Mouse (Mus musculus): ENCODE measurements around the gene Sypl2. TPM values are rescaled to one million over a fixed set of nuclear protein-coding genes. Genes with fewer than 3 reads are reported as not detected.

The Sypl2 gene
- total and polyA plus RNA-seq, 3 experiments: not detected

DNA sequence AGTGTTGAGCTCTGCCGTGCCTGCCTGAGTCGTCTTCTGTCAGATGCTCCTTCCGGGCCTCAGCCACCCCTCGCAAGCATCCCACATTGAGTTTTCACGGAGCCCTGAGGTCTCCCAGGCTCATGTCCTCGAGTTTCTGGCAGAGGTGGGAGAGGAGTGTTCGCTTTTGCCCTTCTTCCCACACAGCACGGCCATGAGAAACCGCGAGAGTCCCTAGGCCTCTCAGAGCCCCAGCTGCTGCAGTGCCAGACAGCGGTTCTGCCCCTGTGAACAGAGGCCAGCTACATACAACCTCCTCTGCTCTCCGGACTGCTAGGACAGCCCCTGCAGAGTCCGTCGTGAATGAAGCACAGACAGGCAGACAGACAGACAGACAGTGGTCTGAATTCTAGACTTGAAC, 58.9 kb downstream of the Sypl2 start:
- TF ChIP-seq MAX (IDR thresholded peaks at IDR 0.05; ENCODE audit: low read length): no peak
- Histone ChIP-seq H3K9me3 (replicated peaks; ENCODE audit: insufficient read depth, low read length) (no peaks in the 10 kb centered on the region), H3K27me3 (ENCODE audit: control insufficient read depth in 1 of 2, insufficient read depth in 2 of 2, low read length in 2 of 2) (peaks cover 3 to 8% of the 10 kb centered on the region in 2 experiments; a peak in 3 of 4 replicates), H3K4me1 (ENCODE audit: control insufficient read depth in 1 of 2, insufficient read depth in 2 of 2, low read length in 2 of 2) (no peaks in the 10 kb centered on the region), H3K36me3 (ENCODE audit: control insufficient read depth in 1 of 2, insufficient read depth in 2 of 2, low read length in 2 of 2) (no peaks in the 10 kb centered on the region), H3K4me3 (ENCODE audit: control insufficient read depth in 1 of 2, insufficient read depth in 1 of 2, low read depth in 2 of 2, low read length in 2 of 2) (no peak overlapping the region), H3K27ac (ENCODE audit: control insufficient read depth, low read depth, low read length) (no peak overlapping the region), H3K79me2 (ENCODE audit: control insufficient read depth, insufficient read depth, low read length, poor library complexity) (no peaks in the 10 kb centered on the region), H3K9ac (ENCODE audit: control insufficient read depth, low read depth, low read length, poor library complexity, severe bottlenecking) (no peak overlapping the region)
- no peak for DNase-seq (ENCODE audit: low read depth, low spot score)

GRCm38 (mm10) chr3:108166486-108167211, 59.8 kb downstream of the Sypl2 start:
- no peak overlapping the region for H3K27ac ChIP-seq (ENCODE audit: control insufficient read depth, low read depth, low read length)
- no peak for DNase-seq (ENCODE audit: low read depth, low spot score)
- H3K27me3 ChIP-seq (ENCODE audit: control insufficient read depth in 1 of 2, insufficient read depth in 2 of 2, low read length in 2 of 2): peaks cover 4 to 12% of the 10 kb centered on the region in 2 experiments
- no peak overlapping the region for H3K9ac ChIP-seq (ENCODE audit: control insufficient read depth, low read depth, low read length, poor library complexity, severe bottlenecking)
- H3K79me2 ChIP-seq (ENCODE audit: control insufficient read depth, insufficient read depth, low read length, poor library complexity): no peaks in the 10 kb centered on the region
- H3K36me3 ChIP-seq (ENCODE audit: control insufficient read depth in 1 of 2, insufficient read depth in 2 of 2, low read length in 2 of 2): no peaks in the 10 kb centered on the region
- H3K4me3 ChIP-seq (ENCODE audit: control insufficient read depth in 1 of 2, insufficient read depth in 1 of 2, low read depth in 2 of 2, low read length in 2 of 2): no peak overlapping the region
- no peaks in the 10 kb centered on the region for H3K4me1 ChIP-seq (ENCODE audit: control insufficient read depth in 1 of 2, insufficient read depth in 2 of 2, low read length in 2 of 2)
- H3K9me3 ChIP-seq (replicated peaks; ENCODE audit: insufficient read depth, low read length): no peaks in the 10 kb centered on the region
- TF ChIP-seq ZNF384 (IDR thresholded peaks at IDR 0.05; ENCODE audit: low read depth, low read length): no peak
- TF ChIP-seq JUND (IDR thresholded peaks at IDR 0.05; ENCODE audit: low read depth, low read length): no peak
- peak in 2 of 3 experiments; percentile 12 to 22; a peak in 2 of 6 replicates for TF ChIP-seq CTCF (IDR thresholded peaks at IDR 0.05 in 2 of 3, conservative IDR thresholded peaks at IDR 0.05 in 1 of 3; ENCODE audit: control insufficient read depth in 1 of 3, insufficient read depth in 1 of 3, low read depth in 2 of 3, low read length in 3 of 3, poor library complexity in 1 of 3, severe bottlenecking in 1 of 3)
- no peak for TF ChIP-seq MAFK (IDR thresholded peaks at IDR 0.05; ENCODE audit: borderline replicate concordance, low read depth, low read length)
- no peak for TF ChIP-seq SIN3A (IDR thresholded peaks at IDR 0.05; ENCODE audit: low read length)

DNA sequence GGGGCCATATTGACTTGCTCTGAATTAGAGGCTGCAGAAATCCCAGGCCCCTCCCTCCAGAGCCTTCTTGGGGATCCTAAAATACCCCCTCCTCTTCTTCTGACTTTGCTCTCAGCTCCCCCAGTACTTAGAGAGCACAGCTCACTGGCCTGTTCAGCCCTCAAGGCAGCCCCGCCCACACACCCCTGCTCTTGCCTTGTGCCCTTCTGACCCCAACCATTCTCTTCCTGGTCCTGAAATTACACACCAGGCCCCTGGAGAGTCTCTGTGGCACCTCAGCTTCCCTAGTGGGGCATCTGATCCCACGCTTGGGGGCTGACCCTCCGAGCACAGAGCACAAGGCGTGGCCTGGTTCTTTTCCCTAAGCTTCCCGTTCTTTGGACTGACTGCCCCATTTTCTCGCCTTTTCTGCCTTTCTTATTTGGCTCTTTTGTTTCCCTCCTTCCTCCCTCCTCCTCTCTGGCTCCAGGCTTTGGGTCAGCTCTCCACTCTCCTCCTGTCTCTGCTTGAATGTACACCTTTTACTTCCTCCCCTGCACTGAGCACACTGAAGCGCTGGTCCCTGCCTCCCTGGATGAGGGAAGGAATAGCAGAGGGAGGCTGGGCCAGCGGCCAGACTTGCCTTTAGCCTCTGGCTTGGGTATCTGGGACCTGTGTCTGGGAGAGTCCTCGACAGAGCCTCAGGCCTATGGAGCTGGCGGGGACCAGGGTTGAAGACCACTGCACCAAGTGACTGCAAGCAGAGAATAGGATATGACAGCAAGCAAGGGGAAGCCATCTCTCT, 60.7 kb downstream of the Sypl2 start:
- Histone ChIP-seq H3K27me3 (ENCODE audit: control insufficient read depth in 1 of 2, insufficient read depth in 2 of 2, low read length in 2 of 2) (peaks cover 4 to 13% of the 10 kb centered on the region in 2 experiments), H3K4me3 (ENCODE audit: control insufficient read depth in 1 of 2, insufficient read depth in 1 of 2, low read depth in 2 of 2, low read length in 2 of 2) (no peak overlapping the region), H3K4me1 (ENCODE audit: control insufficient read depth in 1 of 2, insufficient read depth in 2 of 2, low read length in 2 of 2) (no peaks in the 10 kb centered on the region), H3K9me3 (replicated peaks; ENCODE audit: insufficient read depth, low read length) (no peaks in the 10 kb centered on the region), H3K27ac (ENCODE audit: control insufficient read depth, low read depth, low read length) (no peak overlapping the region), H3K36me3 (ENCODE audit: control insufficient read depth in 1 of 2, insufficient read depth in 2 of 2, low read length in 2 of 2) (no peaks in the 10 kb centered on the region), H3K79me2 (ENCODE audit: control insufficient read depth, insufficient read depth, low read length, poor library complexity) (no peaks in the 10 kb centered on the region), H3K9ac (ENCODE audit: control insufficient read depth, low read depth, low read length, poor library complexity, severe bottlenecking) (no peak overlapping the region)
- DNase-seq (ENCODE audit: low read depth, low spot score): no peak
- no peak for TF ChIP-seq SMC3 (IDR thresholded peaks at IDR 0.05; ENCODE audit: low read depth, low read length)
- no peak for TF ChIP-seq UBTF (IDR thresholded peaks at IDR 0.05; ENCODE audit: borderline replicate concordance, insufficient read depth, low read depth, low read length)
- no peak for TF ChIP-seq GABPA (IDR thresholded peaks at IDR 0.05; ENCODE audit: low read depth, low read length)
- no peak for TF ChIP-seq EP300 (IDR thresholded peaks at IDR 0.05; ENCODE audit: low read depth in 1 of 2, low read length in 2 of 2)
- TF ChIP-seq USF2 (IDR thresholded peaks at IDR 0.05; ENCODE audit: borderline replicate concordance in 1 of 2, insufficient read depth in 1 of 2, low read depth in 1 of 2, low read length in 2 of 2): no peak
- TF ChIP-seq SIN3A (IDR thresholded peaks at IDR 0.05; ENCODE audit: low read length): no peak
- no peak for TF ChIP-seq NELFE (IDR thresholded peaks at IDR 0.05; ENCODE audit: low read depth, low read length)
- no peak for TF ChIP-seq TAL1 (IDR thresholded peaks at IDR 0.05; ENCODE audit: low read length)
